Mouse (Mus musculus): Measurements from ENCODE around the gene Iqcd.

DNA sequence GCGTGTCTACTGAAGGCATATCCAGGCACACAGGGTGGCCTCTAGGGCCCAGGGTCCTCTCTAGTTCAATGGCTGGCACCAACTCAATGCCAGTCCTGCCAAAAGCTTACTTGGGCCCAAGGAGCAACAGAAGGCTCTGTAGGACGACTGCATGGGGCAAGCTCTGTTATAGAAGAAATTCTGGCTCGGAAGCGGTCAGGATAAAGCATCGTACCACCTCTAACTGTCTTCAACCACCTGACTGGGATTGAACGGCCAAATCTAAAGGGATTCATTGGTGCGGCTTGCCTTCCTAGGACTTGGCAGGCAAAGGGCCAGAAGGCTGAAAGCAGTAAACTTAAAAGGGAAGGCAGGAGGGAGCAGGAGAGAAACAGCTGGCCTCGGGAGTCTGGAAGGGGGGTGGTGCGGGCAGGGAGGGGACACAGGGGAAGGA, 20.5 kb upstream of the Iqcd start:
- TF ChIP-seq EP300 (IDR thresholded peaks at IDR 0.05) (no peak), CTCF (IDR thresholded peaks at IDR 0.05) (no peak)
